Mouse (Mus musculus) liver, adult 2 months (tissue): ENCODE results near the gene Gm29609. TPM values are rescaled to one million over a fixed set of nuclear protein-coding genes. Genes with fewer than 3 reads are reported as not detected.

ENCODE experiments used
- DNase-seq: peaks from one replicate; pipeline ENCODE4 v3.0.0-alpha.2; 2011; ENCODE audit warnings: low read depth, low spot score; ENCODE audit errors: extremely low read depth
- H3K27ac ChIP-seq: fragments of 200-500 bp; replicated peaks from 2 replicates; pipeline ENCODE4 v1.5.1; 2012; ENCODE audit warnings: low read depth, mild to moderate bottlenecking, control low read depth, inconsistent platforms, low read length; ENCODE audit not compliant: insufficient read depth
- H3K27me3 ChIP-seq: fragments of 200-500 bp; 2 replicates; pipeline ENCODE4 v1.6.1; 2012; ENCODE audit warnings: mild to moderate bottlenecking, moderate library complexity, low read length, inconsistent platforms; ENCODE audit not compliant: control insufficient read depth, insufficient read depth
- H3K36me3 ChIP-seq: fragments of 200-500 bp; 2 replicates; pipeline ENCODE4 v1.6.1; 2012; ENCODE audit warnings: low read length, inconsistent platforms; ENCODE audit not compliant: control insufficient read depth, insufficient read depth
- H3K4me1 ChIP-seq: fragments of 200-500 bp; 2 replicates; pipeline ENCODE4 v1.6.1; 2011; ENCODE audit warnings: low read length; ENCODE audit not compliant: control insufficient read depth, insufficient read depth
- H3K4me3 ChIP-seq: fragments of 200-500 bp; 2 replicates; pipeline ENCODE4 v1.5.1; 2011; ENCODE audit warnings: low read depth, mild to moderate bottlenecking, control low read depth, low read length, moderate library complexity; ENCODE audit not compliant: insufficient read depth
- H3K79me2 ChIP-seq: fragments of 200-500 bp; 2 replicates; pipeline ENCODE4 v1.6.1; 2012; ENCODE audit warnings: inconsistent platforms, mild to moderate bottlenecking, low read length, moderate library complexity; ENCODE audit not compliant: control insufficient read depth, insufficient read depth
- H3K9ac ChIP-seq: fragments of 200-500 bp; 2 replicates; pipeline ENCODE4 v1.6.1; 2012; ENCODE audit warnings: low read depth, mild to moderate bottlenecking, control low read depth, inconsistent platforms, low read length
- CTCF ChIP-seq: fragments of 200-500 bp; IDR thresholded peaks from 2 replicates; pipeline ENCODE4 v1.5.1; 2011; ENCODE audit warnings: low read depth, low read length, control low read depth
- POLR2A ChIP-seq: fragments of 200-500 bp; IDR thresholded peaks from 2 replicates; pipeline ENCODE4 v1.6.1; 2011; ENCODE audit warnings: low read length, control low read depth; ENCODE audit not compliant: insufficient read depth; ENCODE audit errors: extremely low read depth
- WGBS: fragments of 180-500 bp; shearing (Covaris S2); methylation state at CpG from one replicate; pipeline ENCODE4 v1.1.7; 2018; 5-methylcytosine and 5-hydroxymethylcytosine counted together
- polyA plus RNA-seq: library from polyadenylated mRNA; depleted of rRNA; stranded (reverse); fragments of >200 nt; gene quantifications from 2 replicates; pipeline ENCODE4 v1.2.3, GENCODE M21; 2012
- total RNA-seq: library from RNA; depleted of rRNA; stranded (reverse); fragments of >200 nt; gene quantifications from 2 replicates; pipeline ENCODE4 v1.2.3, GENCODE M21; 2014

The Gm29609 gene
- total and polyA plus RNA-seq, 2 experiments, result 1.0 to 2.3 TPM

GRCm38 (mm10) chr5:31190201-31190600, 10.5 kb upstream of the Gm29609 start:
- no peak overlapping the region for H3K9ac ChIP-seq
- no peak for DNase-seq
- peaks cover 5% of the 10 kb centered on the region for H3K4me1 ChIP-seq
- no peak overlapping the region for H3K27ac ChIP-seq
- H3K36me3 ChIP-seq, result peaks cover 23% of the 10 kb centered on the region; the same call in 1 of the 2 replicates
- peaks cover 3% of the 10 kb centered on the region; the same call in 1 of the 2 replicates for H3K79me2 ChIP-seq
- H3K4me3 ChIP-seq, result no peak overlapping the region
- 95% methylated on average over 9 of the region's 9 CpGs for WGBS
- no peaks in the 10 kb centered on the region for H3K27me3 ChIP-seq
- TF ChIP-seq POLR2A (no peak), CTCF (no peak)

GRCm38 (mm10) chr5:31188223-31188840, 8.6 kb upstream of the Gm29609 start:
- H3K36me3 ChIP-seq, result peaks cover 22% of the 10 kb centered on the region; the same call in 1 of the 2 replicates
- H3K9ac ChIP-seq, result no peak overlapping the region
- H3K4me1 ChIP-seq, result peaks cover 5% of the 10 kb centered on the region
- H3K27ac ChIP-seq, result no peak overlapping the region
- TF ChIP-seq CTCF (no peak), POLR2A (no peak)
- H3K27me3 ChIP-seq, result no peaks in the 10 kb centered on the region
- no peak for DNase-seq
- H3K4me3 ChIP-seq, result no peak overlapping the region
- 75% methylated on average over 4 of the region's 4 CpGs for WGBS
- H3K79me2 ChIP-seq, result peaks cover 3% of the 10 kb centered on the region; the same call in 1 of the 2 replicates

- Histone ChIP-seq H3K4me3 (no peak overlapping the region), H3K9ac (no peak overlapping the region), H3K27ac (no peak overlapping the region), H3K79me2 (peaks cover 6% of the 10 kb centered on the region; the same call in 1 of the 2 replicates), H3K36me3 (peaks cover 17% of the 10 kb centered on the region; the same call in 1 of the 2 replicates), H3K27me3 (no peaks in the 10 kb centered on the region), H3K4me1 (peaks cover 3% of the 10 kb centered on the region; the same call in 1 of the 2 replicates)
- TF ChIP-seq POLR2A (no peak), CTCF (no peak)
- DNase-seq, result no peak
- WGBS, result 62% methylated on average over 4 of the region's 4 CpGs
Measured at GRCm38 (mm10) chr5:31183678-31184077, 4.0 kb upstream of the Gm29609 start.

DNA sequence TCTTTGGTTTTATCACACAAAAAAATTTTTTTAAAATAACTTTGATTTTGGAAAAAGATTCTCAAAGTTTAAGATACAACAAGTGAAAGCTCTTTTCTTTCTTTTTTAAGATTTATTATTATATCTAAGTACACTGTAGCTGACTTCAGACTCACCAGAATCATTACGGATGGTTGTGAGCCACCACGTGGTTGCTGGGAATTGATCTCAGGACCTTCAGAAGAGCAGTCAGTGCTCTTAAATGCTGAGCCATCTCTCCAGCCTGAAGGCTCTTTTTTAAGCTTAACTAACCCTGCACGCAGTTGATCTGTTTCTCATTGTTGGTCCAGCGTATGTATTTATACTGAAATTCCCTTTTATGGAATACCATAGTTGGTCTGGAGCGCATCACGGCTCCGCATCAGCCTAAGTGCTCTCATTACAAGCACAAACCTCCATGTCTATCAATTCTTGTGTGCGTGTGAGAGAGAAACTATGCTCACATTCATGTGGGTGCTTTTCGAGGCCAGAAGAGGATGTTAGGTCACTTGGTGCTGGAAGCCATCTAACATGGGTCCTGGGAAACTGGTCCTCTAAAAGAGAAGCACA, 1.6 kb upstream of the Gm29609 start:
- H3K4me1 ChIP-seq, result peaks cover 3% of the 10 kb centered on the region; the same call in 1 of the 2 replicates
- no peak for DNase-seq
- H3K27me3 ChIP-seq, result no peaks in the 10 kb centered on the region
- H3K79me2 ChIP-seq, result peaks cover 16% of the 10 kb centered on the region; the same call in 1 of the 2 replicates
- no peak overlapping the region for H3K9ac ChIP-seq
- TF ChIP-seq POLR2A (no peak), CTCF (no peak)
- no peak overlapping the region for H3K4me3 ChIP-seq
- H3K27ac ChIP-seq, result no peak overlapping the region
- no peaks in the 10 kb centered on the region for H3K36me3 ChIP-seq
- WGBS, result 93% methylated on average over 9 of the region's 9 CpGs

DNA sequence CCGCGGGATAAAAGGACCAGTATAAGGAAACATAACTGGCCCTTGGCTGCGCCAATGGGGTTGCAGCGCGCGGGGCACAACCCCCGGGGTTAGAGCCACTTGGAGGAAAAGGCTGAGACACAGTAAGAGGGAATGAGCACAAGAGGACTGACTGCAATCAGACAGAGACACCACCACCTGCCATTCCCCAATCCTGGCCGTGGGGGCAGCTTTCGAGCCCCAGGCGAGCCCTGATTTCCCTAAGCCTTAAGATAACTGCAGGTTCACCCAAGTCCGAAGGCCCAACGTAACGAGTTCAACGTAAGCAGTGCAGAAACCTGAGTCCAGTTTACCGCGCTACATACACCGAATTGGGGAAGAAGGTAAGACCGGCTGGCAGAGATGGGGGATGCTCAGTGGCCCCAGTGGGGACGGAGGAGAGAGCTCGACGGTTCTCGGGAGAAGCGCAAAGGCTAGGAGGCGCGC, 378 bp downstream of the Gm29609 start:
- Histone ChIP-seq H3K79me2 (peaks cover 16% of the 10 kb centered on the region; the same call in 1 of the 2 replicates), H3K27ac (peak overlapping the region; percentile 93), H3K27me3 (no peaks in the 10 kb centered on the region), H3K36me3 (peaks cover 2% of the 10 kb centered on the region; the same call in 1 of the 2 replicates), H3K4me3 (peak overlapping the region; percentile 91), H3K9ac (peak overlapping the region; percentile 79), H3K4me1 (peaks cover 3% of the 10 kb centered on the region; the same call in 1 of the 2 replicates)
- WGBS, result under 1% methylated on average over 25 of the region's 25 CpGs
- TF ChIP-seq POLR2A, result no peak
- no peak for TF ChIP-seq CTCF
- DNase-seq, result peak; percentile 33
